Mouse (Mus musculus) heart, embryonic 14.5 days (tissue): Measurements from ENCODE around the gene Runx1. TPM values are rescaled to one million over a fixed set of nuclear protein-coding genes. Genes with fewer than 3 reads are reported as not detected.

ENCODE experiments used
- ATAC-seq: fragments of 200-750 bp; cut with Nextera tagmentation; 2 replicates; pipeline ENCODE4 v1.8.0; 2017; ENCODE audit warnings: low read depth, moderate TSS enrichment; ENCODE audit not compliant: insufficient number of reproducible peaks, insufficient read depth, low FRiP score
- H3K27ac ChIP-seq, 2 experiments: fragments of 200-500 bp in 1 of 2; fragments of 300-500 bp in 1 of 2; sonication (generic) in 1 of 2; replicated peaks in 1 of 2; 2 replicates each; pipeline ENCODE4 v1.5.1; 2012 to 2014; ENCODE audit warnings: low read depth in 2 of 2, low read length in 2 of 2, control low read depth in 1 of 2, mild to moderate bottlenecking in 1 of 2, mixed read lengths in 1 of 2; ENCODE audit not compliant: control insufficient read depth in 1 of 2, insufficient read depth in 1 of 2
- H3K27me3 ChIP-seq: fragments of 300-500 bp; sonication (generic); 2 replicates; pipeline ENCODE4 v1.6.1; 2014; ENCODE audit warnings: mild to moderate bottlenecking, low read length, control low read depth; ENCODE audit not compliant: control insufficient read depth, insufficient read depth
- H3K36me3 ChIP-seq: fragments of 300-500 bp; sonication (generic); 2 replicates; pipeline ENCODE4 v1.6.1; 2014; ENCODE audit warnings: mild to moderate bottlenecking, control low read depth, low read length, mixed read lengths; ENCODE audit not compliant: control insufficient read depth, insufficient read depth
- H3K4me1 ChIP-seq, 2 experiments: fragments of 200-500 bp in 1 of 2; fragments of 300-500 bp in 1 of 2; sonication (generic) in 1 of 2; 2 replicates each; pipeline ENCODE4 v1.6.1; 2012 to 2014; ENCODE audit warnings: low read length in 2 of 2, control low read depth in 1 of 2, mixed read lengths in 1 of 2; ENCODE audit not compliant: control insufficient read depth in 2 of 2, insufficient read depth in 2 of 2
- H3K4me2 ChIP-seq: fragments of 300-500 bp; sonication (generic); 2 replicates; pipeline ENCODE4 v1.6.1; 2014; ENCODE audit warnings: mild to moderate bottlenecking, low read length
- H3K4me3 ChIP-seq, 2 experiments: fragments of 200-500 bp in 1 of 2; fragments of 300-500 bp in 1 of 2; sonication (generic) in 1 of 2; 2 replicates each; pipeline ENCODE4 v1.5.1; 2012 to 2014; ENCODE audit warnings: low read length in 2 of 2, mild to moderate bottlenecking in 2 of 2, control low read depth in 1 of 2, low read depth in 1 of 2, moderate library complexity in 1 of 2; ENCODE audit not compliant: control insufficient read depth in 1 of 2, insufficient read depth in 1 of 2
- H3K9ac ChIP-seq: fragments of 300-500 bp; sonication (generic); 2 replicates; pipeline ENCODE4 v1.6.1; 2014; ENCODE audit warnings: mild to moderate bottlenecking, low read length
- H3K9me3 ChIP-seq: fragments of 300-500 bp; sonication (generic); 2 replicates; pipeline ENCODE4 v1.6.1; 2016; ENCODE audit warnings: low read length, control low read depth; ENCODE audit not compliant: control insufficient read depth
- WGBS: fragments of 180-500 bp; shearing (Covaris S2); extraction: QIAGEN DNeasy Blood & Tissue Kit; methylation state at CpG from one replicate; pipeline ENCODE4 v1.1.7; 2014; 5-methylcytosine and 5-hydroxymethylcytosine counted together
- polyA plus RNA-seq: library from polyadenylated mRNA; unstranded; fragments of >200 nt; fragmentation: Nextera tagmentation; extraction: Ambion mirVana; gene quantifications from 2 replicates; pipeline ENCODE4 v1.2.1, GENCODE M21; 2014

Runx1 gene
- polyA plus RNA-seq, 1 experiment from 2014 or later = 1.0 TPM

GRCm38 (mm10) chr16:92578915-92579653, 246.9 kb downstream of the Runx1 start:
- no peak overlapping the region for H3K27ac ChIP-seq

GRCm38 (mm10) chr16:92577381-92577780, 248.6 kb downstream of the Runx1 start:
- H3K36me3 ChIP-seq = no peaks in the 10 kb centered on the region
- no peak overlapping the region for H3K4me2 ChIP-seq
- no peak overlapping the region for H3K27ac ChIP-seq
- 0 out of 2 replicates have a peak, but pooled peaks cover 6% of the 10 kb centered on the region for H3K27me3 ChIP-seq
- H3K9ac ChIP-seq = no peak overlapping the region
- ATAC-seq = no peak
- H3K4me3 ChIP-seq = no peak overlapping the region
- WGBS = 80% methylated on average over 9 of the region's 9 CpGs
- H3K4me1 ChIP-seq = peaks cover 0 to 4% of the 10 kb centered on the region in 2 experiments; a peak in 1 of 4 replicates
- H3K9me3 ChIP-seq = no peaks in the 10 kb centered on the region

More at GRCm38 (mm10) chr16:92578915-92579653, 246.9 kb downstream of the Runx1 start:
- WGBS = 61% methylated on average over 7 of the region's 7 CpGs
- Histone ChIP-seq H3K27me3 (0 out of 2 replicates have a peak, but pooled peaks cover 8% of the 10 kb centered on the region), H3K4me3 (no peak overlapping the region), H3K9me3 (no peaks in the 10 kb centered on the region), H3K9ac (no peak overlapping the region), H3K4me1 (peaks cover 0 to 2% of the 10 kb centered on the region in 2 experiments; a peak in 1 of 4 replicates), H3K4me2 (no peak overlapping the region), H3K36me3 (no peaks in the 10 kb centered on the region)
- ATAC-seq = no peak; the same call in 1 of the 2 replicates

GRCm38 (mm10) chr16:92575792-92576191, 250.2 kb downstream of the Runx1 start:
- H3K4me2 ChIP-seq = no peak overlapping the region
- ATAC-seq = no peak
- peaks cover 0 to 4% of the 10 kb centered on the region in 2 experiments; a peak in 1 of 4 replicates for H3K4me1 ChIP-seq
- H3K9me3 ChIP-seq = no peaks in the 10 kb centered on the region
- H3K9ac ChIP-seq = no peak overlapping the region
- no peak overlapping the region for H3K4me3 ChIP-seq
- H3K27ac ChIP-seq = no peak overlapping the region
- H3K36me3 ChIP-seq = no peaks in the 10 kb centered on the region
- H3K27me3 ChIP-seq = no peaks in the 10 kb centered on the region
- WGBS = 72% methylated on average over 10 of the region's 10 CpGs

- Histone ChIP-seq H3K4me2 (no peak overlapping the region), H3K9ac (no peak overlapping the region), H3K27ac (no peak overlapping the region), H3K27me3 (no peaks in the 10 kb centered on the region), H3K36me3 (no peaks in the 10 kb centered on the region), H3K9me3 (no peaks in the 10 kb centered on the region), H3K4me3 (no peak overlapping the region), H3K4me1 (0 out of 4 replicates have a peak, but pooled peaks cover 0 to 2% of the 10 kb centered on the region in 2 experiments)
- ATAC-seq = no peak
- 49% methylated on average over 4 of the region's 4 CpGs for WGBS
Measured at GRCm38 (mm10) chr16:92573193-92573592, 252.8 kb downstream of the Runx1 start.

- no peak for ATAC-seq
- no peak overlapping the region for H3K4me3 ChIP-seq
- 93% methylated on average over 11 of the region's 11 CpGs for WGBS
- no peak overlapping the region for H3K9ac ChIP-seq
- no peak overlapping the region for H3K4me2 ChIP-seq
- no peak overlapping the region for H3K27ac ChIP-seq
- H3K36me3 ChIP-seq = no peaks in the 10 kb centered on the region
- H3K9me3 ChIP-seq = no peaks in the 10 kb centered on the region
- peaks cover 7% of the 10 kb centered on the region for H3K27me3 ChIP-seq
- 0 out of 4 replicates have a peak, but pooled peaks cover 0 to 2% of the 10 kb centered on the region in 2 experiments for H3K4me1 ChIP-seq
Measured at GRCm38 (mm10) chr16:92571246-92571645, 254.7 kb downstream of the Runx1 start.

GRCm38 (mm10) chr16:92566146-92566545, 259.8 kb downstream of the Runx1 start:
- Histone ChIP-seq H3K4me2 (no peak overlapping the region), H3K9me3 (no peaks in the 10 kb centered on the region), H3K4me1 (no peaks in the 10 kb centered on the region), H3K9ac (no peak overlapping the region), H3K36me3 (no peaks in the 10 kb centered on the region), H3K27ac (no peak overlapping the region), H3K27me3 (peaks cover 29% of the 10 kb centered on the region), H3K4me3 (no peak overlapping the region)
- 10% methylated on average over 5 of the region's 5 CpGs for WGBS
- ATAC-seq = no peak

- no peaks in the 10 kb centered on the region for H3K4me1 ChIP-seq
- no peak overlapping the region for H3K9ac ChIP-seq
- no peaks in the 10 kb centered on the region for H3K36me3 ChIP-seq
- 2% methylated on average over 6 of the region's 6 CpGs for WGBS
- no peak overlapping the region for H3K4me3 ChIP-seq
- H3K27me3 ChIP-seq = peaks cover 32% of the 10 kb centered on the region
- H3K4me2 ChIP-seq = no peak overlapping the region
- H3K27ac ChIP-seq = no peak overlapping the region
- no peak for ATAC-seq
- H3K9me3 ChIP-seq = no peaks in the 10 kb centered on the region
Measured at GRCm38 (mm10) chr16:92565708-92566107, 260.2 kb downstream of the Runx1 start.
